Mouse (Mus musculus) liver, embryonic 18 days (tissue): ENCODE data around the gene Aadacl4. TPM values are rescaled to one million over a fixed set of nuclear protein-coding genes. Genes with fewer than 3 reads are reported as not detected.

Source experiments
- polyA plus RNA-seq: library from polyadenylated mRNA; depleted of rRNA; stranded (reverse); fragments of >200 nt; gene quantifications from 2 replicates; pipeline ENCODE4 v1.2.3, GENCODE M21; 2012; rRNA removed

The Aadacl4 gene
- not detected in 2 replicates for polyA plus RNA-seq

DNA sequence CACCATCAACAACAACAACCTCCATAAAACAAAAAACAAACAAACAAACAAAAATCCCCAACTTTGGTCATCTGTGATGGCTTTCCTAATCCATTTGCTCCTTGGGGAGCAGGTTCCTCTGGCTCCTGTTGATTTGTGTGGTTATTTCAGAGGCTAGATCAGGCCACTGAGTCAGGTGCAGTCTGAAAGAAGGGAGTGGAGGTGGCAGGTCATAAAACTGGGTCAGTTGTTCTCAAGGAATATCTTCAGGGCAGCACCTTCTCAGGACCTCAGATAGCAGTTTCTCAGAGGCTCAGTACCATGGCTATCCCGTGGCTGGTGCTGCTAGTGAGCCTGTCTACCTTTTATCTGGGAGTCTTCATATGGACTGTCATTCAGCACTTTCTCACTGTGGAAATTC, at the start of gene Aadacl4:
Aadacl4 (plus strand) TSS at position 301 of the 400 bp plus-strand sequence.

DNA sequence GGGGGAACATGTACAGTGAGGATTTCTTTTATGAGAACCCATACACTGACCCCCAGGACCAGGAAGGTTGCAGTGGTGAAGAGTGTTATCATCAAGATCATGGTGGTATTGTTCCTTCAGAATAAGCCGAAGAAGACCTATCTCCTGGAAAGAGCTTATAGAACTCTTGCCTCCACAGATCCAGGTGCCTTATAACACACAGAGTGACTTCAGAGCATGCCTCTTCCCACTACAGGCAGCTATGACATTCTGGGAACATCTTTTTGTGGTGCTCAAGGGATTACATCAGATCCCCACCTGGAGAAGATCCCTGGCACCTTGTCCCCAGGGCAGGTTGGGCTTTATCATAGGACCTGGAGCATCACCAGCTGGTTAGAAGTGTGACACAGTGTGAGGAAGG, 48.5 kb upstream of the Aadacl4 start, which contains the start of gene Gm13124:
Gm13124 (minus strand) TSS at position 101 of the 400 bp plus-strand sequence.

Other genes with a start within 250 kb of the Aadacl4 start
- gene Pramef20, start 235.8 kb upstream of the Aadacl4 start, polyA plus RNA-seq, result not detected in 2 replicates
- not detected in 2 replicates for gene Pramef12, start 205.2 kb upstream of the Aadacl4 start, polyA plus RNA-seq
- gene 1700012P22Rik, start 174.9 kb upstream of the Aadacl4 start, polyA plus RNA-seq, result not detected in 2 replicates
- not detected in 2 replicates for gene Gm9944, start 160.4 kb upstream of the Aadacl4 start, polyA plus RNA-seq
- gene Aadacl3, start 150.0 kb upstream of the Aadacl4 start, polyA plus RNA-seq, result not detected in 2 replicates
- gene 9430007A20Rik, start 93.9 kb upstream of the Aadacl4 start, polyA plus RNA-seq, result not detected in 2 replicates
- gene Gm13124, start 48.6 kb upstream of the Aadacl4 start, polyA plus RNA-seq, result not detected in 2 replicates
- not detected in 2 replicates for gene Gm436, start 72.7 kb downstream of the Aadacl4 start, polyA plus RNA-seq
- gene Gm13178, start 107.7 kb downstream of the Aadacl4 start, polyA plus RNA-seq, result not detected in 2 replicates
- not detected in 2 replicates for gene Gm438, start 172.9 kb downstream of the Aadacl4 start, polyA plus RNA-seq